Mouse (Mus musculus) ovary, postnatal 36 days (tissue): ENCODE measurements at regions not wholly inside any gene's neighbourhood (a gene's known extent, or its start where the extent isn't known, plus 50 kb on each side); places are given as distances from the start of the nearest gene placed in this dataset.

Experiments used
- DNase-seq: peaks from one replicate; pipeline ENCODE4 v3.0.0; 2022; ENCODE audit warnings: low spot score, mixed read lengths

GRCm38 (mm10) chr6:144876758-144877157 is 95.0 kb upstream of the Sox5 start:
- DNase-seq = no peak

DNA sequence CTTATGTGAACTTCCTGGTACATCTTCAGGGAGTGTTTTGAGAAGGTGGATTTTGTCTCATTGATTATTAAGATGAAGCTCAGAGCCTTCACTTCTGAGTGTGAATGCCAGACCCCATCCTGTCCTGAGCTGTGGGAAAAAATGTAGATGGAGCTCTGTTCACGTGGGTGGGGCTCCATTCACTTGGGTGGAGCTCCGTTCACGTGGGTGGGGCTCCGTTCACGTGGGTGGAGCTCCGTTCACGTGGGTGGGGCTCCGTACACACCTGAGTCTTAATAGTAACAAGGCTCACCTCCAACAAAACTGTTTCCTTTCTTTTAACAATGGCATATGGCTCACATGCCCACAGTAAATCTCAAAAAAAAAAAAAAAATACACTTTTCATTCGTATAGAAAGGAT is 94.1 kb upstream of the Sox5 start:
- DNase-seq = no peak

- DNase-seq = no peak
Measured at GRCm38 (mm10) chr6:144874251-144874650, 92.5 kb upstream of the Sox5 start.

DNA sequence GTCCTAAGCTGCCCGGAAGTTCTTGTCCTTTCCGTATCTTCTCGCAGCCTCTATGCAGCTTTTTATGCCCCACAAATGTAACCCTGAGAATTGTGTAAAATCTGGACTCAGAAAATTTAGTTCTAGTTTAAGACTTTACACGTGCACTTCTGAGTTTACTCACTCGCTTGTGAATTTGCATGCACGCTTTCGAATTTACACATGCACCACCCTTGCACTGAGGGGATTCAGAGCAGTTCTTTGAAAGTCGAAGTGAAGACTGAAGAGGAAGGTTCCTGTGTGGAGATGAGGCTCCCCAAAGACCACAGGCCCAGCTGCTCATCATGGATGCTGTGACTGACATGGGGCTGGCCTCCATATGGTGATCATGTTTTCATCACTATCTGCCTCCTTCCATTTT is 89.2 kb upstream of the Sox5 start:
- DNase-seq = no peak

- no peak for DNase-seq
Measured at GRCm38 (mm10) chr6:144867333-144867732, 85.6 kb upstream of the Sox5 start.

DNA sequence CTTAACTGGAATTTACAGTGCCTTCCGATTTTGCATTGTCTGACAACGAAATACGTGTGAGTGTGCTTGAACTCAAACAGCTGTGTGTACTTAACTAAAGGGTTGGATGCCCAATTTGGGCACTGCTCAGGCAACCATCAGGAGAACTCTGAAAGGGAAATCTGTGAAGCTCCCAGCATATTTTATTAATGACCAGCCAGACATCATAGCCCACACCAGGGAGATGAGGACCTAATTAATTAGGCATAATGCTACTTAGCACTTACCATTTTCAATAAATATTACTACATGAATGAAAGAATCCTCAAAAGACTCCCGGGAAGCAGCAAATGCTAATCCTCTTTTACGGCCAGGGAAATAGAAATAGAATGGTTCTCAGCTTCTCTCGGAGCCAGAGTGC is 82.2 kb upstream of the Sox5 start:
- DNase-seq = no peak

DNA sequence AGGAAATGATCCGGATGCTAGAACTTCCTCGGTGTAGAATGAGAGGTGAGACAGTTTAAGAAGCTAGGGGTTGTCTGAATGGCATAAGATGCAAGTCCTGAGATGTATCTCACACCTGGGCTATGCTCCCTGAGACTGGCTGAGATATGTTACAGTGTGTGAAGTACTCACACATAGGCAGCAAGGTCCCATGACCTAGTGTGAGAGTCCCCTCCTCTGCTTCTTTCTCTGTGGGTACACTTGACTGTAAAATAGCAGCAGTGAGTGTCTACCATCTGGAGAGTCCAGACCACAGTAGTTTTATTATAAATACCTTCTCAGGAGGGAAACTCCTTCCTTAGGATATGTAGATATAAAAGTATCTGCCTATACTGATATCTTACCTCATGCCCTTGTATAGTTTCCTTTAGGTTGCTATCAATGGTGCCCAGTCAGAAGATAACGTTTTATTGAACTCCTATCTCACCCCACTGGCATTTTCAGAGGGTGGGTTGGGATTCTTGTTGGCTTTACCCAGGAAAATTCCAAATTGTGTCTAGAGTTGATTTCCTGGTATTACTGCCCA is 81.7 kb upstream of the Sox5 start:
- DNase-seq = no peak

- DNase-seq = no peak
Measured at GRCm38 (mm10) chr6:144841510-144841909, 59.7 kb upstream of the Sox5 start.

GRCm38 (mm10) chr6:144839383-144839782 is 57.6 kb upstream of the Sox5 start:
- no peak for DNase-seq

DNA sequence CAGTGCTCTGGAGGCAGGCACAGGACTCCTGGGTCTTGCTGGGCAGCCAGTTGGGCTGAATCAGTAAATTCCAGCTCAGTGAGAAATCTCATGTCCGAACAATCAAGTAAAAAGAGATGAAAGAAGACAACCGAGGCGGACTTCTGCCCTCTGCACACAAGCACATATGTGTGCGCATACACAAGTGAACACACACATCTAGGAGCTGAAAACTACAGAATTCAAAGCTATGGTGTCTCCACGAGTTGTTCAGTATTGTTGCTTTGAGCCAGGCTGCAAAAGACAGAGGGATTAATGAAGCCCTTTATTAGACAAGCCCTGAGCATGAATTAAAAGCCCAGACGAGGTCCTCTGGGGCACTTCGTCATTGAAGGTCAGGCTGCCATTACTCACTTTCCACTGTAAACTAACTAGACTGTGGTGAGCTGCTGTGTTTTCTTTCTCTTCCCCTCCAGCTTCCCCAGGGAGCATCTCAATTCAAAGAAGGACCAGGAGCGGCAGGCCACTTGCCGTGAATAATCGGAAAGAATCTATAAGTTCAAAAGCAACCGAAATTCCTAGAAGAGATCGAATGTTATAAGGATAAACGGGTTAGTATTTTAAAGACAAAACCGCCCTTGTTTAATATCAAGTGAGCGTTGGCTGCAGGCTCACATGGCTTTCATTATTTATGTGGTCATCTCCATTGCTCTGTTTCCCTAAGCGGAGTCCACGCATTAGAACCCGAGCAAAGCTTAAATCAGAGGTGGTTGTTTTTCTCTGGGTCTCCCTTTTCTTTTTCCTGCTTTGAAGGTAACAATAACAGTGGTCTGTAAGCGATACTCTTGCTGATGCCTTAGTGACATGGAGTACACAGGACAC is 52.8 kb upstream of the Sox5 start:
- DNase-seq = no peak
